Comparison of ENCODE assay signal across 35 mouse cellular contexts in genomic region chr1:138674199-138674598, GRCm38 (mm10).
"Had no signal": no experiment of that assay in that cellular context is flagged by ENCODE, and none has a peak within 500 bp of the region (broad histone marks: within the 10 kb centered on the region; RNA-seq: fewer than 3 reads in every experiment).

No protein-coding gene starts in this region.

- H3K27ac ChIP-seq: heart, adult 2 months; heart, embryonic 10.5 days; heart, embryonic 13.5 days; heart, embryonic 15.5 days; hindbrain, embryonic 10.5 days; hindbrain, embryonic 12.5 days; hindbrain, embryonic 13.5 days; hindbrain, embryonic 14.5 days; hindbrain, embryonic 15.5 days; hindbrain, postnatal 0 days; intestine, embryonic 15.5 days; kidney, embryonic 15.5 days; kidney, postnatal 0 days; layer of hippocampus, adult 2 months had no signal

- ATAC-seq: hindbrain, embryonic 16.5 days; hindbrain, postnatal 0 days; inflammation-experienced regulatory T-cells, adult 6 months; intestine, embryonic 15.5 days; intestine, embryonic 16.5 days; intestine, postnatal 0 days had no signal

- H3K9ac ChIP-seq: heart, embryonic 12.5 days; heart, embryonic 13.5 days; heart, embryonic 15.5 days; hindbrain, embryonic 12.5 days; hindbrain, embryonic 13.5 days; hindbrain, embryonic 14.5 days; hindbrain, embryonic 15.5 days; intestine, embryonic 15.5 days; kidney, embryonic 15.5 days had no signal

- H3K4me3 ChIP-seq: heart, adult 2 months; heart, embryonic 10.5 days; heart, embryonic 12.5 days; heart, embryonic 13.5 days; heart, embryonic 15.5 days; hindbrain, embryonic 10.5 days; hindbrain, embryonic 12.5 days; hindbrain, embryonic 13.5 days; hindbrain, embryonic 15.5 days; intestine, embryonic 15.5 days; kidney, embryonic 15.5 days; layer of hippocampus, adult 2 months had no signal

- H3K36me3 ChIP-seq: heart, embryonic 10.5 days; heart, embryonic 12.5 days; heart, embryonic 13.5 days; heart, embryonic 15.5 days; hindbrain, embryonic 10.5 days; hindbrain, embryonic 12.5 days; hindbrain, embryonic 13.5 days; hindbrain, embryonic 15.5 days; intestine, embryonic 15.5 days; kidney, embryonic 15.5 days had no signal

- DNase-seq: heart, adult 2 months; heart, postnatal 10 days; heart, postnatal 14 days; heart, postnatal 36 days; heart, postnatal 4 days; kidney, adult 11 months; kidney, adult 18-20 months; kidney, adult 2 months; kidney, adult 8-10 months; kidney, adult 9 months; kidney, postnatal 14 days; kidney, postnatal 25 days; kidney, postnatal 36 days; kidney, postnatal 4 days; layer of hippocampus, adult 9-11 months; layer of hippocampus, postnatal 36 days had no signal

- H3K9me3 ChIP-seq: heart, embryonic 10.5 days; heart, embryonic 12.5 days; heart, embryonic 13.5 days; heart, embryonic 15.5 days; hindbrain, embryonic 10.5 days; hindbrain, embryonic 12.5 days; hindbrain, embryonic 13.5 days; hindbrain, embryonic 15.5 days; intestine, embryonic 15.5 days; kidney, embryonic 15.5 days had no signal

- H3K4me2 ChIP-seq: heart, embryonic 11.5 days; heart, embryonic 12.5 days; heart, embryonic 13.5 days; heart, embryonic 15.5 days; hindbrain, embryonic 12.5 days; hindbrain, embryonic 13.5 days; hindbrain, embryonic 14.5 days; hindbrain, embryonic 15.5 days; intestine, embryonic 15.5 days; kidney, embryonic 15.5 days had no signal

- H3K4me1 ChIP-seq: heart, embryonic 10.5 days; heart, embryonic 12.5 days; heart, embryonic 13.5 days; heart, embryonic 15.5 days; hindbrain, embryonic 10.5 days; hindbrain, embryonic 12.5 days; hindbrain, embryonic 13.5 days; hindbrain, embryonic 15.5 days; intestine, embryonic 15.5 days; kidney, embryonic 15.5 days had no signal

- H3K27me3 ChIP-seq: heart, embryonic 12.5 days; heart, embryonic 13.5 days; heart, embryonic 15.5 days; hindbrain, embryonic 12.5 days; hindbrain, embryonic 13.5 days; hindbrain, embryonic 15.5 days; intestine, embryonic 15.5 days; kidney, embryonic 15.5 days had no signal
